Mouse (Mus musculus): ENCODE results near the gene Htr6. TPM values are rescaled to one million over a fixed set of nuclear protein-coding genes. Genes with fewer than 3 reads are reported as not detected.
A peak's percentile ranks its signal among the peaks of the same experiment; 100 is the strongest.

Gene Htr6
- total RNA-seq (2015; ENCODE audit: low replicate concordance) (not detected in 2 replicates), total RNA-seq (2017; ENCODE audit: low replicate concordance) (not detected in 2 replicates)

- no peak for ATAC-seq (replicated peaks; ENCODE audit: low FRiP score, poor library complexity, severe bottlenecking)
Observed at GRCm38 (mm10) chr4:139075041-139075711, at the start of gene Htr6. TSS of gene Htr6 (minus strand) at chr4:139075570.

- no peak for ATAC-seq (replicated peaks; ENCODE audit: low FRiP score, poor library complexity, severe bottlenecking)
Observed at GRCm38 (mm10) chr4:139124940-139125339, 49.6 kb upstream of the Htr6 start.

- no peak; the same call in 1 of the 2 replicates for ATAC-seq (replicated peaks; ENCODE audit: low FRiP score, poor library complexity, severe bottlenecking)
Observed at GRCm38 (mm10) chr4:139122557-139122956, 47.2 kb upstream of the Htr6 start.

GRCm38 (mm10) chr4:139120998-139121397 lies 45.6 kb upstream of the Htr6 start:
- no peak for ATAC-seq (replicated peaks; ENCODE audit: low FRiP score, poor library complexity, severe bottlenecking)

- ATAC-seq (replicated peaks; ENCODE audit: low FRiP score, poor library complexity, severe bottlenecking), result no peak
Observed at GRCm38 (mm10) chr4:139120281-139120814, 45.0 kb upstream of the Htr6 start.

- ATAC-seq (replicated peaks; ENCODE audit: low FRiP score, poor library complexity, severe bottlenecking), result peak; percentile 61
Observed at GRCm38 (mm10) chr4:139116356-139117063, 41.1 kb upstream of the Htr6 start.

- ATAC-seq (replicated peaks; ENCODE audit: low FRiP score, poor library complexity, severe bottlenecking), result peak; percentile 62; the same call in 1 of the 2 replicates
Observed at GRCm38 (mm10) chr4:139115721-139116120, 40.4 kb upstream of the Htr6 start.

GRCm38 (mm10) chr4:139112482-139112881 lies 37.1 kb upstream of the Htr6 start:
- ATAC-seq (replicated peaks; ENCODE audit: low FRiP score, poor library complexity, severe bottlenecking), result no peak

- no peak for ATAC-seq (replicated peaks; ENCODE audit: low FRiP score, poor library complexity, severe bottlenecking)
Observed at GRCm38 (mm10) chr4:139111421-139111820, 36.1 kb upstream of the Htr6 start.

GRCm38 (mm10) chr4:139110858-139111257 lies 35.5 kb upstream of the Htr6 start:
- no peak for ATAC-seq (replicated peaks; ENCODE audit: low FRiP score, poor library complexity, severe bottlenecking)

- ATAC-seq (replicated peaks; ENCODE audit: low FRiP score, poor library complexity, severe bottlenecking), result no peak
Observed at GRCm38 (mm10) chr4:139105453-139105852, 30.1 kb upstream of the Htr6 start.

GRCm38 (mm10) chr4:139101546-139101945 lies 26.2 kb upstream of the Htr6 start:
- ATAC-seq (replicated peaks; ENCODE audit: low FRiP score, poor library complexity, severe bottlenecking), result no peak

GRCm38 (mm10) chr4:139100326-139100725 lies 25.0 kb upstream of the Htr6 start:
- no peak for ATAC-seq (replicated peaks; ENCODE audit: low FRiP score, poor library complexity, severe bottlenecking)

GRCm38 (mm10) chr4:139096201-139096600 lies 20.8 kb upstream of the Htr6 start:
- ATAC-seq (replicated peaks; ENCODE audit: low FRiP score, poor library complexity, severe bottlenecking), result no peak

GRCm38 (mm10) chr4:139095406-139095805 lies 20.0 kb upstream of the Htr6 start:
- ATAC-seq (replicated peaks; ENCODE audit: low FRiP score, poor library complexity, severe bottlenecking), result no peak

GRCm38 (mm10) chr4:139093196-139093530 lies 17.8 kb upstream of the Htr6 start:
- no peak for ATAC-seq (replicated peaks; ENCODE audit: low FRiP score, poor library complexity, severe bottlenecking)

GRCm38 (mm10) chr4:139092356-139093195 lies 17.2 kb upstream of the Htr6 start, which contains the start of gene Nbl1:
TSS of gene Nbl1 (minus strand) at chr4:139092993.
- ATAC-seq (replicated peaks; ENCODE audit: low FRiP score, poor library complexity, severe bottlenecking), result no peak

GRCm38 (mm10) chr4:139091478-139092355 lies 16.3 kb upstream of the Htr6 start:
- no peak for ATAC-seq (replicated peaks; ENCODE audit: low FRiP score, poor library complexity, severe bottlenecking)

- ATAC-seq (replicated peaks; ENCODE audit: low FRiP score, poor library complexity, severe bottlenecking), result no peak
Observed at GRCm38 (mm10) chr4:139091066-139091465, 15.7 kb upstream of the Htr6 start.
